Mouse (Mus musculus): ENCODE data around the gene Tekt5. TPM values are rescaled to one million over a fixed set of nuclear protein-coding genes. Genes with fewer than 3 reads are reported as not detected.

Tekt5 gene
- polyA plus RNA-seq, 1 experiment, result 9.2 TPM

DNA sequence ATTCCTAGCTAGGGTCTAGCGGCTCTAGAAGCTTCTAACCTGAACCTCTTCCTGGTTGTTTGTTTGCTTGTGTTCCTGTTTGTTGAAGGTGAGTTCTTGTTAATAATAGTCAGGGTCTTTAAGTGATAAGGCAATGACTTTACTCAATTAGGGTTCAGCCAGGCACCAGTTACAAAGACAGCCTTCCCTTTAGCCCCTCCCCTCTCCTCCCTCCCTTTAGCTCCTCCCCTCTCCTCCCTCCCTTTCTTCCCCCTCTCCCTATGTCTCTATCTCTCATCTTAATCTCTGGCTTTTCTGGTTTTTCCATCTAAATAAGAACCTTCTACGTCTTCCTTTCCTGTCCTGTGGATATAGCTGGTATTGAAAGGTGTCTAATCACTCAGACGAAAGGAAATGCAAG, 10.7 kb downstream of the Tekt5 start:
- H3K4me1 ChIP-seq (ENCODE audit: control insufficient read depth, insufficient read depth, low read length), result peaks cover 5% of the 10 kb centered on the region
- TF ChIP-seq CTCF (IDR thresholded peaks at IDR 0.05; ENCODE audit: insufficient read depth, low read length) (no peak), POLR2A (IDR thresholded peaks at IDR 0.05; ENCODE audit: borderline replicate concordance, extremely low read depth, low read depth, low read length) (no peak)
- WGBS, result 62% methylated on average over 3 of the region's 3 CpGs
- no peak for DNase-seq
- no peak overlapping the region for H3K4me3 ChIP-seq (replicated peaks; ENCODE audit: extremely low read depth, low read depth, low read length)

DNA sequence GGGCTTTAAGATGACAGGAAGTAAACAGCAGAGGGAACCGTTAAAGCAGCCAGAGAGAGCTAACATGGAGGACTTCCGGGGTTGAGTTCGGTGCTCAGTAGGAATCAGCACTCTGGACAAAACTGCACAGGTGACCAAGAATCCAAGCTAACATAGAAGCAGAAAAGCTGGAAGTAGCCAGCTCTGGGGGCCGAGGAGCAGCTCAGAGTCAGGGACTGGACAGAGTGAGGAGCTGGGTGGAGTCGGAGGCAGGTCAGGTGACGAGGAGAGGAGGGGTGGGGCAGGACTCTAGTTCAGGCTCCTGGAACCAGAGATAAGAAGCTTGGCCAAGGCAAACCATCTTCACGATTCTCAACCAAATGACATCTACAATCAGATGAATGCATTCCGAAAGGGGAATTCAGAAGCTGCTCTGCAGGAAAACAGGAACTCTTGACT, 11.2 kb downstream of the Tekt5 start:
- peak; percentile 58 for DNase-seq
- peaks cover 5% of the 10 kb centered on the region for H3K4me1 ChIP-seq (ENCODE audit: control insufficient read depth, insufficient read depth, low read length)
- 12% methylated on average over 8 of the region's 8 CpGs for WGBS
- H3K4me3 ChIP-seq (replicated peaks; ENCODE audit: extremely low read depth, low read depth, low read length), result peak overlapping the region; percentile 27
- TF ChIP-seq CTCF (IDR thresholded peaks at IDR 0.05; ENCODE audit: insufficient read depth, low read length) (no peak), POLR2A (IDR thresholded peaks at IDR 0.05; ENCODE audit: borderline replicate concordance, extremely low read depth, low read depth, low read length) (peak; percentile 21; the same call in 1 of the 2 replicates)

DNA sequence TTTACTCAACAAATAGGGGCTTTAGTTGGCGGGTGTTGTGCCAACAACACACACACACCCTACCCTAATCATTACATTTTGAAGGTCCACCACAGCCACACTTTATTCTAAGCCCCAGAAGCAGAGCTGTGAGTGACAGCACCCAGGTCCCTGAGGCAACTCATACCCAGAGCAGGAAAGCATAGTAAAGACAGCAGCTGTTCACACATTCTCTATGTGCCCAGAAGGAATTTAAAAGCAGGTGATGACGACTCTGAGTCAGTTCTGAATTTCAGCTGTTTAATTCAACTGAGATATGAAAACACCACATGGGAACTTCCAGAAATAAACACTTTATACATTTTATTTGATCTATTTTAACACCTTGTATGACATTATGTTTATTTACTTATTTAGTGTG, 15.8 kb downstream of the Tekt5 start:
- Histone ChIP-seq H3K4me1 (ENCODE audit: control insufficient read depth, insufficient read depth, low read length) (peaks cover 3% of the 10 kb centered on the region; the same call in 1 of the 2 replicates), H3K4me3 (replicated peaks; ENCODE audit: extremely low read depth, low read depth, low read length) (no peak overlapping the region)
- 50% methylated on average over 2 of the region's 2 CpGs for WGBS
- no peak for DNase-seq
- no peak for TF ChIP-seq CTCF (IDR thresholded peaks at IDR 0.05; ENCODE audit: insufficient read depth, low read length)
- no peak for TF ChIP-seq POLR2A (IDR thresholded peaks at IDR 0.05; ENCODE audit: borderline replicate concordance, extremely low read depth, low read depth, low read length)

DNA sequence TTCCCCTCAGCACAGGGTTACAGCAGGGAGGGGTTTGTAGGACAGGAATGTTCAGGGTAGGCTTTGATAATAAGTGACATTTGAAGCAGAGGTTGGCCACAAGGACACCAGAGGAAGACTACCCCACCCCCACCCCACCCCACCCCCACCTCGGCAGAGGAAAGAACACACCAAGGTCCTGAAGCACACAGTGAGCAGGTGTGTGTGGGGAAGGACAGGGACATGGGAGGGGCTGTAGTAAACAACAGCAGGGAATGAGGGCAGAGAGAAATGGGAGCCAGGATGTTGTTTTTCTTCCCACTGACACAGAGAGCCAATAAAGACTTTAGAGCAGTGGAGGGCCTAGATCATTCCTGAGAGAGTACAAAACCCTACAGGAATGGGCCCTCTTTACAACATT, 18.0 kb downstream of the Tekt5 start:
- peaks cover 2% of the 10 kb centered on the region; the same call in 1 of the 2 replicates for H3K4me1 ChIP-seq (ENCODE audit: control insufficient read depth, insufficient read depth, low read length)
- no peak overlapping the region for H3K4me3 ChIP-seq (replicated peaks; ENCODE audit: extremely low read depth, low read depth, low read length)
- WGBS, result 41% methylated on average over 1 of the region's 1 CpGs
- TF ChIP-seq POLR2A (IDR thresholded peaks at IDR 0.05; ENCODE audit: borderline replicate concordance, extremely low read depth, low read depth, low read length), result no peak
- TF ChIP-seq CTCF (IDR thresholded peaks at IDR 0.05; ENCODE audit: insufficient read depth, low read length), result no peak
- DNase-seq, result no peak

DNA sequence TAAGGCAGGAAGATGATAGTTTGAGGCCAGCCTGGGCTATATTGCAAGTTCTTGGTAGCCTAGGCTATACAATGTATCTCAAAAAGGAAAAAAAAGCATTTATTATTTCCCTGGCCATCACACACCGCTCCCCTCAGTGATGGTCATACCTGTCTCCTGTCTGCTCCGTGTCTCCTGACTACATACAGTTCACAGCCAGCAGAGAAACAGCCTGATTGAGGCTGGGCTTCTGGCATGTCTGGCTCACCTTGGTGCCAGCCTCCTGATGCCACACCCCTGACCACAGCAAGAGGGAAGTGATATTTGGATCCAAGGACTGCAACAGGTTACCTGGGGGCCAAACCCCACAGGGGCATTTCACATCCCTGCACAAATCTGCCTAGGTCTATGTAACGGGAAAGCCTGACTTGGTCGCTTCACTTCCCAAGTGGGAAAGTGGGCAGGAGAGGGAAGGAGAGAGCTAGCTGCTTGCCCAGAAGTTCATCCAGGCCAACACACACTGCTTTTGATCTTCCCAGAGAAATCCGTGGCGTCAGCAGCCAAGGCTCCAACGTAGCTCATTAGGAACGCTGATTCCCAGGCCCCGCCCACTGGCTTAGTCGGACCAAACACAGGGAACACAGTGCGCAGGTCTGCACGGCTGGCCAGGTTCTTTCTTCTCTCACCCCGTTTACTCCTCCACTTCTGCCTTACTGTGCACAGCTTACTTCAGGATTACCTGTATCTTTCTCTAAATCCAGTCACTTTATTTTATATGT, 20.9 kb downstream of the Tekt5 start:
- H3K4me3 ChIP-seq (replicated peaks; ENCODE audit: extremely low read depth, low read depth, low read length), result no peak overlapping the region
- peak; percentile 56 for DNase-seq
- peaks cover 2% of the 10 kb centered on the region; the same call in 1 of the 2 replicates for H3K4me1 ChIP-seq (ENCODE audit: control insufficient read depth, insufficient read depth, low read length)
- 34% methylated on average over 13 of the region's 13 CpGs for WGBS
- no peak for TF ChIP-seq POLR2A (IDR thresholded peaks at IDR 0.05; ENCODE audit: borderline replicate concordance, extremely low read depth, low read depth, low read length)
- no peak for TF ChIP-seq CTCF (IDR thresholded peaks at IDR 0.05; ENCODE audit: insufficient read depth, low read length)

DNA sequence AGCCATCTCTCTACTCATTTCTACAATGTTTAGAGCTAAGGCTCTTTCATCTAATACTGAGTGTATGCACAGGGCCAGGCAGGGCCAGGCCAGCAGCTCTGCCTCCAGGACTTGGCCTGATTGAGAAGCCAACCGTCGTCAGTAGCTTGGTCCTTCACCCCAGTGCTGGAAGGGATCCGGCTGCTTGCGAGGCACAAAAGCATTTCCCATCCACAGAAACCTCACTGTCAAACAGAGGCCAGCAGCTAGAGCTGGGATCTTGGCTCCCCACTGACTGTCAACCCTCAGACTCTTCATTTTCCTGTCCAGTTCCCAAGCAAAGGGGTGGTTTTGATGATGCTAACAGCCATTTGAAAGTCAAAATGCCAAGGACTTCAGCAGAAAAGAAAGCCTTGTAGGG, 22.9 kb downstream of the Tekt5 start:
- DNase-seq, result no peak
- WGBS, result 65% methylated on average over 4 of the region's 4 CpGs
- Histone ChIP-seq H3K4me1 (ENCODE audit: control insufficient read depth, insufficient read depth, low read length) (peaks cover 2% of the 10 kb centered on the region; the same call in 1 of the 2 replicates), H3K4me3 (replicated peaks; ENCODE audit: extremely low read depth, low read depth, low read length) (no peak overlapping the region)
- TF ChIP-seq POLR2A (IDR thresholded peaks at IDR 0.05; ENCODE audit: borderline replicate concordance, extremely low read depth, low read depth, low read length) (no peak), CTCF (IDR thresholded peaks at IDR 0.05; ENCODE audit: insufficient read depth, low read length) (no peak)

DNA sequence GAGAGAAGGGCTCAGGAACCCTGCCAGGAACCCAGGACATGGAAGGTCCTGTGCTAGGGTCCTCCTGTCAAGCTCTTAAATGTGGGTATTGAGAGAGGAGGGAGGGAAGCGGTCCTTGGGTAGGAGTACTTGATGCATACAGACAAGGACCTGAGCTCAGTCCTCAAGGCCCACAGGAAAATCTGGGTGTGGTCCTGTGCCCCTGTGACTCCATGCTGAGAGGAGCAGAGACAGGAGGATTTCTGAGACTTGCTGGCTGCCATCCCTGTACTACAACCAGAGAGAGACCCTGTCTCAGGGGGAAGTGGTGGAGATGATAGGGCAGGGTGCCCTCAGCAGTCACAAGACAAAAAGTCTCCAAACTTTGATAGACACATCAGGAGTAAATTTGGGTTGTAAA, 25.3 kb downstream of the Tekt5 start:
- 75% methylated on average over 1 of the region's 1 CpGs for WGBS
- no peak for DNase-seq
- TF ChIP-seq CTCF (IDR thresholded peaks at IDR 0.05; ENCODE audit: insufficient read depth, low read length) (no peak), POLR2A (IDR thresholded peaks at IDR 0.05; ENCODE audit: borderline replicate concordance, extremely low read depth, low read depth, low read length) (no peak)
- Histone ChIP-seq H3K4me1 (ENCODE audit: control insufficient read depth, insufficient read depth, low read length) (peaks cover 5% of the 10 kb centered on the region), H3K4me3 (replicated peaks; ENCODE audit: extremely low read depth, low read depth, low read length) (no peak overlapping the region)

DNA sequence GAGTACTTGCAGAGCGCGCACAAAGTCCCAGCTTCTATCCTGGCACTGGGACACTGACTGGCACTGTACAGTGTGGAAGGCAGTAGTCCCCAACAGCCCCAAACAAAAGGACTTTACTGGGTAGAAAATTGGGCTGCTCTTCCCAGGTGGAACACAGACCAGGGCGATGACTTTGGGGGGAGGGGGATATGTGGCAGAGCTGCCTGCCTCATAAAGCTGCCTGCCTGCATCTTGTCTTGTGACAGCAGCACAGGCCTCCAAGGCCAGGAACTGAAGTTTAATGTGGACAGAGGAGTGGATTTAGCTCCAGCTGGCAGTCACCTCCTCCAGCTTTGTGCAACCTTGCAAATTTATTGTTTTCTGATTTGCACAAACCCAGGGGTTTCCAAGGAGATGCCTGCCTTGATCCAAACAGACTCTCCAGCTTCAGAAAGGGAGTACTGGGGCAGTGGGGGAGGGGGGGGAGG, 25.8 kb downstream of the Tekt5 start:
- H3K4me3 ChIP-seq (replicated peaks; ENCODE audit: extremely low read depth, low read depth, low read length), result no peak overlapping the region
- TF ChIP-seq POLR2A (IDR thresholded peaks at IDR 0.05; ENCODE audit: borderline replicate concordance, extremely low read depth, low read depth, low read length) (no peak), CTCF (IDR thresholded peaks at IDR 0.05; ENCODE audit: insufficient read depth, low read length) (no peak)
- DNase-seq, result no peak
- H3K4me1 ChIP-seq (ENCODE audit: control insufficient read depth, insufficient read depth, low read length), result peaks cover 4% of the 10 kb centered on the region
- WGBS, result 58% methylated on average over 3 of the region's 3 CpGs

DNA sequence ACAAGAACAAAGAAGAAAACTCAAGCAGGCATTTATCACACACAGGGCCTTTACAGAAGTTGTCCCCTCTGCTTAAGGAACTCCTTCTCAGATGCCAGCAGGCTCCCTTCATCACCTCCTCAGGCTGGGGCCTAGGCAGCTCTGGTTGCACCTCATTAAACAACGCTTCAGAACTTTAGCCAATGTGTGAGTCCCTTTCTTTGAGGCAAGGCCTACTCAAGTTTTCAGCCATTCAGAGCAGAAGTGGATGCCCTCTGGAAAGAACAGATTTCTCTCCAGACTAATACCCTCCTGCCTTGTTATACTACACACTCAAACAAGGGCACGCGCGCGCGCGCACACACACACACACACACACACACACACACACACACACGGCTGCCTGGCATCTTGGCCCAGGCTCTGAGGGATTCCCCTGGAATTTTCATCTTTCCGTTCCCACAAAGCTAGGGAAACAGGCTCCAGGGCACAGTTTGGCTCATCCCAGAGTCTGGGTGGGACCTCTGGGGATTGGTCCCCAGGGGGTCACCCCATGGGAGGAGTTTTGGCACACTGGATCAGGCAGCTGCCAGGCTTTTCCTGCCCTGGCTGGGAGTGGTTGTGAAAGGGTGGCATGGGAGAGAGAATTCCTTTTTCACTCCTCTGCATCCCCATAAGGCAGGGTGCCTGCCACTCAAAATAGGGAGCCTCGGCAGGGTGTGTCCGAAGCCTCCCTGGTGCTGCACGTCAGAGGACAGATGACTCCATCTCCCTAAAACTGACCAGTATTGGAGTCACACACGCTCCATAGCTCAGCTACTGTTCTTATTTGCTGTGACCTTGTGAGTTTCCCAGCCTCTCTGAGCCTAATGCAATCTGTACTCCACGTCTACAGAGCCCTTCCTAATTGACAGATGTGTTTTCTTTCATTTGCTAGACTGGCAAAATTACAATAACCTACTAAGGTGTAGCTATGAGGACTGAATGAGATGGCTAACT, 28.8 kb downstream of the Tekt5 start:
- H3K4me3 ChIP-seq (replicated peaks; ENCODE audit: extremely low read depth, low read depth, low read length), result no peak overlapping the region
- peaks cover 3% of the 10 kb centered on the region; the same call in 1 of the 2 replicates for H3K4me1 ChIP-seq (ENCODE audit: control insufficient read depth, insufficient read depth, low read length)
- TF ChIP-seq POLR2A (IDR thresholded peaks at IDR 0.05; ENCODE audit: borderline replicate concordance, extremely low read depth, low read depth, low read length) (0 out of 2 replicates have a peak, but pooled peaks have one; percentile 3), CTCF (IDR thresholded peaks at IDR 0.05; ENCODE audit: insufficient read depth, low read length) (no peak)
- WGBS, result 43% methylated on average over 14 of the region's 14 CpGs
- DNase-seq, result peak; percentile 49

All from lung, adult 2 months (tissue).